In the genomic region with DNA sequence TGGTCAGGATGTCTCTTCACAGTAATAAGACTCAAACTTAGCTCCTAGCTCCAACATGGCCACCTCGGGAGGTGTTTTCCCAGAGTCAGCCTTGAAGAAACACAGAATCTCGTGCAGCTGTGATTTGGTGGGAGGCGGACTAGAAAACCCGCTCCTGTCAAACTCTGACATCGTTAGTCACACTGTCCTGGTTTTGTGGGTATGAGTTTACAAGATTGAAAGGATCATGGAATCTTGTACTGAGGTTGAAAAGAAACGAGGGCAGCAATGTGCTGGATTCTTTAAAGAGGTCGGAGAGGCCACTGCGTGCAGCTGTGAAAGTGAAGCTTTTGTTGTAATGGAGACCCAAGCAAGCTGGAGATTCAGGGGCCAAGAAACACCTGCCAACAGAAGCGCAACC, we compare ENCODE assay signal across 25 mouse cellular contexts. TPM values are rescaled to one million over a fixed set of nuclear protein-coding genes. Genes with fewer than 3 reads are reported as not detected.
"Had no signal": no experiment of that assay in that cellular context is flagged by ENCODE, and none has a peak within 500 bp of the region (broad histone marks: within the 10 kb centered on the region; RNA-seq: fewer than 3 reads in every experiment).

No protein-coding gene starts in this region.

- ATAC-seq: hindbrain, embryonic 16.5 days; inflammation-experienced regulatory T-cells, adult 6 months; intestine, embryonic 15.5 days; intestine, postnatal 0 days had no signal

- H3K4me1 ChIP-seq: heart, embryonic 10.5 days; heart, embryonic 12.5 days; hindbrain, embryonic 12.5 days; intestine, embryonic 15.5 days; limb, embryonic 12.5 days; liver, embryonic 13.5 days; liver, embryonic 15.5 days had no signal

- H3K4me2 ChIP-seq: heart, embryonic 12.5 days; hindbrain, embryonic 12.5 days; hindbrain, embryonic 14.5 days; intestine, embryonic 15.5 days; limb, embryonic 12.5 days; liver, embryonic 11.5 days; liver, embryonic 13.5 days; liver, embryonic 15.5 days had no signal

- H3K9me3 ChIP-seq: heart, embryonic 10.5 days; heart, embryonic 12.5 days; hindbrain, embryonic 10.5 days; hindbrain, embryonic 12.5 days; intestine, embryonic 15.5 days; limb, embryonic 10.5 days; limb, embryonic 12.5 days; liver, embryonic 13.5 days; liver, embryonic 15.5 days had no signal

- H3K9ac ChIP-seq: heart, embryonic 12.5 days; hindbrain, embryonic 12.5 days; hindbrain, embryonic 14.5 days; intestine, embryonic 15.5 days; limb, embryonic 12.5 days; liver, embryonic 13.5 days; liver, embryonic 15.5 days had no signal

- H3K27me3 ChIP-seq: heart, embryonic 12.5 days; hindbrain, embryonic 12.5 days; intestine, embryonic 15.5 days; limb, embryonic 12.5 days; liver, embryonic 13.5 days; liver, embryonic 15.5 days had no signal

- DNase-seq: gastrocnemius, adult 2 months; gastrocnemius, postnatal 10 days; gastrocnemius, postnatal 25 days; heart, adult 18-20 months; heart, postnatal 10 days; heart, postnatal 4 days; kidney, adult 8-10 months; kidney, postnatal 25 days; liver; liver, embryonic 13.5 days had no signal

- H3K36me3 ChIP-seq: heart, embryonic 10.5 days; heart, embryonic 12.5 days; hindbrain, embryonic 10.5 days; hindbrain, embryonic 12.5 days; intestine, embryonic 15.5 days; limb, embryonic 10.5 days; limb, embryonic 12.5 days; liver, embryonic 13.5 days; liver, embryonic 15.5 days had no signal

- H3K4me3 ChIP-seq: gastrocnemius, adult 2 months; heart, embryonic 10.5 days; heart, embryonic 12.5 days; hindbrain, embryonic 10.5 days; hindbrain, embryonic 12.5 days; intestine, embryonic 15.5 days; layer of hippocampus, adult 2 months; left cerebral cortex, adult 2 months; limb, embryonic 10.5 days; limb, embryonic 12.5 days; liver, embryonic 13.5 days; liver, embryonic 15.5 days had no signal

- H3K27ac ChIP-seq: gastrocnemius, adult 2 months; heart, embryonic 10.5 days; hindbrain, embryonic 10.5 days; hindbrain, embryonic 12.5 days; hindbrain, embryonic 14.5 days; intestine, embryonic 15.5 days; left cerebral cortex, adult 2 months; limb, embryonic 10.5 days; limb, embryonic 12.5 days; liver, embryonic 13.5 days; liver, embryonic 15.5 days had no signal

RNA-seq across cellular contexts. Expression of a gene that starts 46.4 kb away (rescaled TPM):
- polyA plus RNA-seq: inflammation-experienced regulatory T-cells, adult 6 months had no signal
